Mouse (Mus musculus): ENCODE data around the gene Fibin. TPM values are rescaled to one million over a fixed set of nuclear protein-coding genes. Genes with fewer than 3 reads are reported as not detected.

Fibin gene
- polyA plus RNA-seq (2014; fragmentation: Nextera tagmentation; extraction: Ambion mirVana): 3.9 and 5.3 TPM in 2 replicates

- peak within 1 kb of the TSS; percentile 56 for H3K9ac ChIP-seq (ENCODE audit: low read length)
- WGBS: 3% methylated on average over 33 of the region's 33 CpGs
- no peaks in the 10 kb centered on the region for H3K36me3 ChIP-seq (ENCODE audit: control insufficient read depth, insufficient read depth, low read length)
- no peaks in the 10 kb centered on the region for H3K9me3 ChIP-seq (ENCODE audit: control insufficient read depth, low read length)
- peaks cover 3% of the 10 kb centered on the region; the same call in 1 of the 2 replicates for H3K27me3 ChIP-seq (ENCODE audit: control insufficient read depth, insufficient read depth, low read length)
- H3K4me2 ChIP-seq (ENCODE audit: low read depth, low read length, severe bottlenecking): peak within 1 kb of the TSS; percentile 76
- peak within 1 kb of the TSS; percentile 40 for H3K4me3 ChIP-seq (ENCODE audit: low read depth, low read length)
- peak; percentile 79 for ATAC-seq (replicated peaks; ENCODE audit: low FRiP score)
- H3K27ac ChIP-seq (ENCODE audit: low read depth, low read length): no peak within 1 kb of the TSS
- no peaks in the 10 kb centered on the region for H3K4me1 ChIP-seq (replicated peaks; ENCODE audit: control insufficient read depth, insufficient read depth, low read length)
- peak; percentile 76 for DNase-seq (ENCODE audit: low spot score)
Observed at GRCm38 (mm10) chr2:110362432-110363283, at the start of gene Fibin. Fibin (minus strand) TSS chr2:110363183.

DNA sequence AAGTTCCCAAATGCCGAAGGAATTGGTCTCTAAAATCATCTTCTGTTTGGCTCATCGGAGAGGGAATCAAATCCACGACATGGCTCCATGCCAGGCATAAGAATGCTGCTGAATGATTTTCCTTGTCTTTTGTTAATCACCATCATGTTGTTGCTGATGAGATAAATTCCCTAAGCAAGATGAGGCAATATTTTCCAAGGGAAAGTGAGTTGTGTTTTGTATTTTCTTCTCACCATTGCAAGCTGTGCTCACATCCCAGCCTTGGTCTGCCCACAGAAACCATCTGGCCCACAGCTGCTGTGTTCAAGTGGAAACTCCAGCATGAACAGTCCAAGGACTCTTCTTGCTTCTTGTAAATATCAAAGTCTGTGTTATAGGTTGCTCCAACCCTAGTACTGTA is 48.4 kb upstream of the Fibin start:
- no peak overlapping the region for H3K4me3 ChIP-seq (ENCODE audit: low read depth, low read length)
- DNase-seq (ENCODE audit: low spot score): no peak
- H3K9me3 ChIP-seq (ENCODE audit: control insufficient read depth, low read length): no peaks in the 10 kb centered on the region
- no peak overlapping the region for H3K27ac ChIP-seq (ENCODE audit: low read depth, low read length)
- H3K36me3 ChIP-seq (ENCODE audit: control insufficient read depth, insufficient read depth, low read length): no peaks in the 10 kb centered on the region
- no peak overlapping the region for H3K9ac ChIP-seq (ENCODE audit: low read length)
- ATAC-seq (replicated peaks; ENCODE audit: low FRiP score): no peak
- no peaks in the 10 kb centered on the region for H3K4me1 ChIP-seq (replicated peaks; ENCODE audit: control insufficient read depth, insufficient read depth, low read length)
- no peak overlapping the region for H3K4me2 ChIP-seq (ENCODE audit: low read depth, low read length, severe bottlenecking)
- no peaks in the 10 kb centered on the region for H3K27me3 ChIP-seq (ENCODE audit: control insufficient read depth, insufficient read depth, low read length)
- WGBS: 91% methylated on average over 3 of the region's 3 CpGs

- H3K27me3 ChIP-seq (ENCODE audit: control insufficient read depth, insufficient read depth, low read length): no peaks in the 10 kb centered on the region
- no peak for ATAC-seq (replicated peaks; ENCODE audit: low FRiP score)
- H3K4me3 ChIP-seq (ENCODE audit: low read depth, low read length): no peak overlapping the region
- no peak overlapping the region for H3K4me2 ChIP-seq (ENCODE audit: low read depth, low read length, severe bottlenecking)
- H3K27ac ChIP-seq (ENCODE audit: low read depth, low read length): no peak overlapping the region
- no peaks in the 10 kb centered on the region for H3K4me1 ChIP-seq (replicated peaks; ENCODE audit: control insufficient read depth, insufficient read depth, low read length)
- H3K9me3 ChIP-seq (ENCODE audit: control insufficient read depth, low read length): no peaks in the 10 kb centered on the region
- no peak overlapping the region for H3K9ac ChIP-seq (ENCODE audit: low read length)
- no peaks in the 10 kb centered on the region for H3K36me3 ChIP-seq (ENCODE audit: control insufficient read depth, insufficient read depth, low read length)
- DNase-seq (ENCODE audit: low spot score): no peak
Observed at GRCm38 (mm10) chr2:110408757-110409156, 45.8 kb upstream of the Fibin start.

GRCm38 (mm10) chr2:110392714-110393336 is 29.8 kb upstream of the Fibin start:
- Histone ChIP-seq H3K36me3 (ENCODE audit: control insufficient read depth, insufficient read depth, low read length) (no peaks in the 10 kb centered on the region), H3K9me3 (ENCODE audit: control insufficient read depth, low read length) (no peaks in the 10 kb centered on the region), H3K27me3 (ENCODE audit: control insufficient read depth, insufficient read depth, low read length) (no peaks in the 10 kb centered on the region), H3K9ac (ENCODE audit: low read length) (no peak overlapping the region), H3K4me3 (ENCODE audit: low read depth, low read length) (no peak overlapping the region), H3K4me2 (ENCODE audit: low read depth, low read length, severe bottlenecking) (no peak overlapping the region), H3K4me1 (replicated peaks; ENCODE audit: control insufficient read depth, insufficient read depth, low read length) (no peaks in the 10 kb centered on the region; the same call in 1 of the 2 replicates), H3K27ac (ENCODE audit: low read depth, low read length) (no peak overlapping the region)
- ATAC-seq (replicated peaks; ENCODE audit: low FRiP score) (no peak), DNase-seq (ENCODE audit: low spot score) (no peak)
- WGBS: 84% methylated on average over 4 of the region's 4 CpGs

DNA sequence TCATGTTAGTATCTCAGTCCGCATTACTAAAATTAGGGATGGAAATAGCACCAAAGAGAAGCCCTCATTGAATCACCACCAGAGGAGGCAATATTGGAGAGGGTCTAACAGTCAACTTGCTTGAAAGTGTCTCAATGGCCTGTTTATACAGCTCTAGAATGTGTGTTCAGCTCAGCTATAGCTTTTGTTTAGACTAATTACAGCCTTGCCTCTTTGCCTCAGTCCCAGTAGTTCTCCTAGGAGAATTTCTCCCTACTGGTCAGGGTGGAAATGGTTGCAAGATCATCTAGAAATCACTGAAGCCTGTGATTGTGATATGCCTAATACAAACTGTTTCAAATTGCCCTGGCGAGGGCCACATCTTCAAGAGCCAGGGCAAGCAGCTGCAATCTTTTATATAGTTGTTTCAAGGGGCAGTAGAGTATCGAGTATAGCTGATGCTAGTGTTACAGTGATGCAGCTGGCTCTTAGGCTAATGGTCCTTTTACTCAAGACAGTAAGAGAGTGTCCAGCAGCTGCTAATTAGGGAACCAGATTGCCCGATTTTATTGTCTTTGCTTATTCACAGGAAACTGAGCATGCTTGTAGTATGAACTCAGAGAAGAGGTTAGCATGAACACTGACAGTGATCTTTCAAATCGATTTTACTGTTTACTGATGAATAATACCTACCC is 27.9 kb upstream of the Fibin start:
- Histone ChIP-seq H3K9me3 (ENCODE audit: control insufficient read depth, low read length) (no peaks in the 10 kb centered on the region), H3K9ac (ENCODE audit: low read length) (no peak overlapping the region), H3K4me1 (replicated peaks; ENCODE audit: control insufficient read depth, insufficient read depth, low read length) (no peaks in the 10 kb centered on the region; the same call in 1 of the 2 replicates), H3K36me3 (ENCODE audit: control insufficient read depth, insufficient read depth, low read length) (no peaks in the 10 kb centered on the region), H3K27me3 (ENCODE audit: control insufficient read depth, insufficient read depth, low read length) (no peaks in the 10 kb centered on the region), H3K27ac (ENCODE audit: low read depth, low read length) (no peak overlapping the region), H3K4me3 (ENCODE audit: low read depth, low read length) (no peak overlapping the region), H3K4me2 (ENCODE audit: low read depth, low read length, severe bottlenecking) (no peak overlapping the region)
- WGBS: 72% methylated on average over 5 of the region's 5 CpGs
- DNase-seq (ENCODE audit: low spot score): no peak
- peak; percentile 64 for ATAC-seq (replicated peaks; ENCODE audit: low FRiP score)

- Histone ChIP-seq H3K4me2 (ENCODE audit: low read depth, low read length, severe bottlenecking) (no peak overlapping the region), H3K9ac (ENCODE audit: low read length) (no peak overlapping the region), H3K9me3 (ENCODE audit: control insufficient read depth, low read length) (no peaks in the 10 kb centered on the region), H3K4me1 (replicated peaks; ENCODE audit: control insufficient read depth, insufficient read depth, low read length) (no peaks in the 10 kb centered on the region), H3K4me3 (ENCODE audit: low read depth, low read length) (no peak overlapping the region), H3K36me3 (ENCODE audit: control insufficient read depth, insufficient read depth, low read length) (no peaks in the 10 kb centered on the region), H3K27ac (ENCODE audit: low read depth, low read length) (no peak overlapping the region), H3K27me3 (ENCODE audit: control insufficient read depth, insufficient read depth, low read length) (no peaks in the 10 kb centered on the region)
- ATAC-seq (replicated peaks; ENCODE audit: low FRiP score) (no peak), DNase-seq (ENCODE audit: low spot score) (no peak)
- 86% methylated on average over 2 of the region's 2 CpGs for WGBS
Observed at GRCm38 (mm10) chr2:110379811-110380210, 16.8 kb upstream of the Fibin start.

GRCm38 (mm10) chr2:110376660-110377059 is 13.7 kb upstream of the Fibin start:
- no peak for ATAC-seq (replicated peaks; ENCODE audit: low FRiP score)
- 93% methylated on average over 1 of the region's 1 CpGs for WGBS
- Histone ChIP-seq H3K36me3 (ENCODE audit: control insufficient read depth, insufficient read depth, low read length) (no peaks in the 10 kb centered on the region), H3K9me3 (ENCODE audit: control insufficient read depth, low read length) (no peaks in the 10 kb centered on the region), H3K27ac (ENCODE audit: low read depth, low read length) (no peak overlapping the region), H3K4me3 (ENCODE audit: low read depth, low read length) (no peak overlapping the region), H3K27me3 (ENCODE audit: control insufficient read depth, insufficient read depth, low read length) (no peaks in the 10 kb centered on the region), H3K9ac (ENCODE audit: low read length) (no peak overlapping the region), H3K4me2 (ENCODE audit: low read depth, low read length, severe bottlenecking) (no peak overlapping the region), H3K4me1 (replicated peaks; ENCODE audit: control insufficient read depth, insufficient read depth, low read length) (no peaks in the 10 kb centered on the region)
- no peak for DNase-seq (ENCODE audit: low spot score)

- Histone ChIP-seq H3K27me3 (ENCODE audit: control insufficient read depth, insufficient read depth, low read length) (no peaks in the 10 kb centered on the region), H3K4me1 (replicated peaks; ENCODE audit: control insufficient read depth, insufficient read depth, low read length) (no peaks in the 10 kb centered on the region), H3K27ac (ENCODE audit: low read depth, low read length) (no peak overlapping the region), H3K36me3 (ENCODE audit: control insufficient read depth, insufficient read depth, low read length) (no peaks in the 10 kb centered on the region), H3K4me3 (ENCODE audit: low read depth, low read length) (no peak overlapping the region), H3K9ac (ENCODE audit: low read length) (no peak overlapping the region), H3K9me3 (ENCODE audit: control insufficient read depth, low read length) (no peaks in the 10 kb centered on the region), H3K4me2 (ENCODE audit: low read depth, low read length, severe bottlenecking) (no peak overlapping the region)
- ATAC-seq (replicated peaks; ENCODE audit: low FRiP score) (no peak), DNase-seq (ENCODE audit: low spot score) (no peak)
- 87% methylated on average over 1 of the region's 1 CpGs for WGBS
Observed at GRCm38 (mm10) chr2:110375475-110375874, 12.5 kb upstream of the Fibin start.

All from forebrain, embryonic 11.5 days (tissue).